Mouse (Mus musculus) liver, embryonic 15.5 days (tissue): ENCODE measurements at regions not wholly inside any gene's neighbourhood (a gene's known extent, or its start where the extent isn't known, plus 50 kb on each side); places are given as distances from the start of the nearest gene placed in this dataset.
A peak's percentile ranks its signal among the peaks of the same experiment; 100 is the strongest.

Source experiments
- ATAC-seq: fragments of 200-750 bp; cut with Nextera tagmentation; 2 replicates; pipeline ENCODE4 v1.8.0; 2017; ENCODE audit warnings: moderate number of reproducible peaks, mild to moderate bottlenecking, moderate library complexity; ENCODE audit not compliant: insufficient read depth
- H3K27ac ChIP-seq: fragments of 300-500 bp; sonication (generic); replicated peaks from 2 replicates; pipeline ENCODE4 v1.5.1; 2015; ENCODE audit warnings: mild to moderate bottlenecking, inconsistent platforms
- H3K27me3 ChIP-seq: fragments of 300-500 bp; sonication (generic); 2 replicates; pipeline ENCODE4 v1.6.1; 2015; ENCODE audit warnings: mild to moderate bottlenecking, inconsistent platforms
- H3K36me3 ChIP-seq: fragments of 300-500 bp; sonication (generic); replicated peaks from 2 replicates; pipeline ENCODE4 v1.6.1; 2015; ENCODE audit warnings: moderate library complexity, mild to moderate bottlenecking, inconsistent platforms
- H3K4me1 ChIP-seq: fragments of 300-500 bp; sonication (generic); replicated peaks from 2 replicates; pipeline ENCODE4 v1.6.1; 2015; ENCODE audit warnings: inconsistent platforms
- H3K4me2 ChIP-seq: fragments of 300-500 bp; sonication (generic); 2 replicates; pipeline ENCODE4 v1.6.1; 2015; ENCODE audit warnings: moderate library complexity, mild to moderate bottlenecking, inconsistent platforms
- H3K4me3 ChIP-seq: fragments of 300-500 bp; sonication (generic); replicated peaks from 2 replicates; pipeline ENCODE4 v1.5.1; 2015; ENCODE audit warnings: mild to moderate bottlenecking, inconsistent platforms
- H3K9ac ChIP-seq: fragments of 300-500 bp; sonication (generic); 2 replicates; pipeline ENCODE4 v1.6.1; 2015; ENCODE audit warnings: moderate library complexity, mild to moderate bottlenecking, inconsistent platforms
- H3K9me3 ChIP-seq: fragments of 300-500 bp; sonication (generic); replicated peaks from 2 replicates; pipeline ENCODE4 v1.6.1; 2016; ENCODE audit warnings: inconsistent platforms
- WGBS: fragments of 180-500 bp; shearing (Covaris S2); methylation state at CpG from one replicate; pipeline ENCODE4 v1.1.7; 2015; ENCODE audit warnings: mixed read lengths; ENCODE audit not compliant: insufficient replicate concordance; 5-methylcytosine and 5-hydroxymethylcytosine counted together

- Histone ChIP-seq H3K27me3 (no peaks in the 10 kb centered on the region), H3K4me1 (no peaks in the 10 kb centered on the region), H3K4me3 (no peak overlapping the region), H3K9ac (no peak overlapping the region), H3K27ac (no peak overlapping the region), H3K4me2 (no peak overlapping the region), H3K36me3 (no peaks in the 10 kb centered on the region), H3K9me3 (no peaks in the 10 kb centered on the region)
- peak; percentile 68; the same call in 1 of the 2 replicates for ATAC-seq
Observed at GRCm38 (mm10) chr5:67155582-67155981, 56.5 kb upstream of the Phox2b start.

DNA sequence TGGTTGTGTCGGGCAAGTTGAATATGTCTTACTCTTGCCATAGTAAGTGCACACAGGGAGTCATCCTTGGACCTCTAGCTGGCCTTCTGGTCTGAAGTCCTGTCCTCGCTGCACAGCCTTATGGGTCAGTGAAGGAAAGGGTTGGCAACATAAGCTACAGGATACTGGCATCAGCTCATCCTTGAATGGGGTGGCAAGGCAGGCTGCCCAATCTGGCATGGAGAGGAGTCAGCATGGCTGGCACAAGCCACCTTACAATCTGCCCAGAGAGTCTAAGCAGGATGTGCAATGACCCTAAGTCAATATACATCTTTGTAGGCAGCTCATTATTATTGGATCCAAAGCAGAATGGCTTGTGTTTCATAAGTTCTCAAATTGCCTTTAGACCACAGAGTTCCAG lies 57.8 kb upstream of the Phox2b start:
- Histone ChIP-seq H3K36me3 (no peaks in the 10 kb centered on the region), H3K9me3 (no peaks in the 10 kb centered on the region), H3K4me1 (no peaks in the 10 kb centered on the region), H3K27ac (no peak overlapping the region), H3K27me3 (no peaks in the 10 kb centered on the region), H3K4me3 (no peak overlapping the region), H3K9ac (no peak overlapping the region), H3K4me2 (no peak overlapping the region)
- WGBS = 65% methylated on average over 2 of the region's 2 CpGs
- ATAC-seq = no peak

- Histone ChIP-seq H3K36me3 (no peaks in the 10 kb centered on the region), H3K9me3 (no peaks in the 10 kb centered on the region), H3K4me1 (no peaks in the 10 kb centered on the region), H3K4me3 (no peak overlapping the region), H3K27ac (no peak overlapping the region), H3K27me3 (no peaks in the 10 kb centered on the region), H3K9ac (no peak overlapping the region), H3K4me2 (no peak overlapping the region)
- no peak for ATAC-seq
- WGBS = 44% methylated on average over 6 of the region's 6 CpGs
Observed at GRCm38 (mm10) chr5:67176827-67177226, 77.7 kb upstream of the Phox2b start.

- Histone ChIP-seq H3K4me2 (no peak overlapping the region), H3K27ac (no peak overlapping the region), H3K9ac (no peak overlapping the region), H3K27me3 (no peaks in the 10 kb centered on the region), H3K4me1 (no peaks in the 10 kb centered on the region), H3K9me3 (no peaks in the 10 kb centered on the region), H3K36me3 (no peaks in the 10 kb centered on the region), H3K4me3 (no peak overlapping the region)
- ATAC-seq = no peak
- WGBS = 71% methylated on average over 12 of the region's 12 CpGs
Observed at GRCm38 (mm10) chr5:67179221-67179620, 80.1 kb upstream of the Phox2b start.

DNA sequence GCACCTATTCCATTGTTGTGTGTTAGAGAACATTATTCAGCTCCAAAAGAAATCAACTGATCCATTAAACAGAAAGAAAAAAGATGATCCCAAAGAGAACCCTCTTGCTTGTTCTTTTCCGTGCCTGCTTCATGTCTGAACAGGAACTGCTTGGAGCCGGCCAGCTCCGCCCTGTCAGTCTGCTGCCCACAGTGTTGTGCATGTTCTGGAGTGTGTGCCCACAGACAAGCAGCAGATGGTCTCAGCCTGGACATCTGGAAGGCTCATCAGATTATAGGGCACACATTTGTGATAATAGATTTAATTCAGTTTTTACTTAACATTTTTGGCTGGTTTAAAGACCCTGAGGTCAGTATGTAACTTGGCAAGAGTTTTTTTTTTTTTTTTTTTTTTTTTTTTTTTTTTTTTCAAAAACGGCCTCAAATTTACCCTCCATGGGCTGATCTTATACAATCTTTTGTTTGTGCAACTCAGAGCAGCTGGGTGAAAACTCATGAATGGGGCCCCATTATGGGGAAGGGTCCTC lies 70.9 kb upstream of the Tmem33 start:
- H3K4me3 ChIP-seq = no peak overlapping the region
- 51% methylated on average over 4 of the region's 4 CpGs for WGBS
- no peaks in the 10 kb centered on the region for H3K4me1 ChIP-seq
- no peak overlapping the region for H3K9ac ChIP-seq
- no peak for ATAC-seq
- H3K27ac ChIP-seq = no peak overlapping the region
- no peaks in the 10 kb centered on the region for H3K36me3 ChIP-seq
- no peaks in the 10 kb centered on the region for H3K9me3 ChIP-seq
- H3K4me2 ChIP-seq = no peak overlapping the region
- H3K27me3 ChIP-seq = no peaks in the 10 kb centered on the region

DNA sequence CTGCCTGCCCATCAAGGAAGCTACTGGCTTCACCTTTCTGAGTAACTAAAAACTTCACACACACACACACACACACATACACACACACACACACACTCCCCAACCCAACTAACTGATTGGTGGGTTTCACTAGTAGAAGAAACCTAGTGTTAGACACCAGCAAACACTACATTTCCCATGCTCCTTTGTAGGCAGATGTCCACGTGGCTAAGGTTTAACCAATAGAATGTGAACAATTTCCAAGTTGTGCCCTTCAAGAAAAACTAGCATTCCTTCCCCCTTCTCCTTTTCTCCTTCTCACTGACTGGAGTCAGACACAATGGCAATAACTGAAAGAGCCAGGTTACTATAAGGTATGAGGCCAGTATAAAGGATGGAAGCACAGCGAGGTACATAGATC lies 66.3 kb upstream of the Tmem33 start:
- Histone ChIP-seq H3K9ac (no peak overlapping the region), H3K27me3 (no peaks in the 10 kb centered on the region), H3K4me3 (no peak overlapping the region), H3K27ac (no peak overlapping the region), H3K9me3 (no peaks in the 10 kb centered on the region), H3K36me3 (no peaks in the 10 kb centered on the region), H3K4me1 (no peaks in the 10 kb centered on the region), H3K4me2 (no peak overlapping the region)
- 46% methylated on average over 2 of the region's 2 CpGs for WGBS
- no peak for ATAC-seq

DNA sequence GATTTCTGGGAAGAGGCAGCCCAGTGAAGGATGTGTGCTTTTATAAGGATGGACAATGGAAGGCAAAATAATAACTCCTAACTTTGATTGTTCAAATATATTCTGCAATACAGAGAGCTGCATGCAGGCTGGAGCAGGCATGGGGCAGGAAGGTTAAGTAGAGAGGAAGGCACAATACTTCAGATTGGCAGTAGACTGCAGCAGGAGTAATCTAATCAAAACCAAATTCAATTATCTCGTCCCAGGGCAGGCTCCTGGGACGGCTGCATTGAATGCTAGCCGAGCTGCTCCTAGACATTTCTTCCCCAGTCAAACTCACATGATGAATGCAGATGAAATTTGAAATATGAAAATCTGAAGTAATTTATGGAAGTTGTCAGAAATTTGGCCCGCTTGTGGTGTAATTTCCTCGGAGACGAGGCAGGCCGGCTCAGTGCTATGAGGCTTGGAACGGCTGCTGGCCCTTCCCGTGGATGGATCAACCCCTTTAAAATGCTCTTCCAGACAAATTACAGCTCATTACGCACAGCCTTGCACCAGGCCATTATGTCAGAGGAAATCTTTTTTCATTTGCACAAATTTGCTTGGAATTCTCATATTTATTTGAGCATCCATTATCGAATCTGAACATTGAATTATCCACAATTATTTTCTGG lies 55.2 kb upstream of the Tmem33 start:
- Histone ChIP-seq H3K9me3 (no peaks in the 10 kb centered on the region), H3K36me3 (no peaks in the 10 kb centered on the region), H3K4me2 (no peak overlapping the region), H3K9ac (no peak overlapping the region), H3K27ac (no peak overlapping the region), H3K4me1 (no peaks in the 10 kb centered on the region), H3K27me3 (peaks cover 3% of the 10 kb centered on the region; the same call in 1 of the 2 replicates), H3K4me3 (no peak overlapping the region)
- no peak for ATAC-seq
- WGBS = 71% methylated on average over 11 of the region's 11 CpGs
